Mouse (Mus musculus): ENCODE measurements around the gene Rora. TPM values are rescaled to one million over a fixed set of nuclear protein-coding genes. Genes with fewer than 3 reads are reported as not detected.

Rora gene
- total and polyA plus RNA-seq, 3 experiments, result 39.7 to 94.1 (median 45.9) TPM

GRCm38 (mm10) chr9:69306734-69307528, 653.3 kb downstream of the Rora start:
- peak; percentile 69 for DNase-seq

GRCm38 (mm10) chr9:69307974-69308373, 654.4 kb downstream of the Rora start:
- DNase-seq, result no peak

GRCm38 (mm10) chr9:69310524-69310923, 656.9 kb downstream of the Rora start:
- no peak for DNase-seq

- DNase-seq, result no peak
Observed at GRCm38 (mm10) chr9:69313297-69313696, 659.7 kb downstream of the Rora start.

GRCm38 (mm10) chr9:69314451-69315210, 661.0 kb downstream of the Rora start:
- DNase-seq, result no peak

- no peak for DNase-seq
Observed at GRCm38 (mm10) chr9:69317527-69318115, 664.0 kb downstream of the Rora start.

GRCm38 (mm10) chr9:69319434-69319833, 665.8 kb downstream of the Rora start:
- no peak for DNase-seq

- DNase-seq, result no peak
Observed at GRCm38 (mm10) chr9:69319913-69320634, 666.5 kb downstream of the Rora start.

GRCm38 (mm10) chr9:69320635-69321027, 667.0 kb downstream of the Rora start:
- no peak for DNase-seq

- no peak for DNase-seq
Observed at GRCm38 (mm10) chr9:69321956-69322355, 668.4 kb downstream of the Rora start.

GRCm38 (mm10) chr9:69323831-69324230, 670.2 kb downstream of the Rora start:
- no peak for DNase-seq

GRCm38 (mm10) chr9:69327077-69327476, 673.5 kb downstream of the Rora start:
- no peak for DNase-seq

GRCm38 (mm10) chr9:69327591-69327990, 674.0 kb downstream of the Rora start:
- DNase-seq, result no peak

GRCm38 (mm10) chr9:69331790-69332189, 678.2 kb downstream of the Rora start:
- DNase-seq, result peak; percentile 64

- peak; percentile 44 for DNase-seq
Observed at GRCm38 (mm10) chr9:69332802-69333568, 679.4 kb downstream of the Rora start.

- DNase-seq, result no peak
Observed at GRCm38 (mm10) chr9:69333654-69334053, 680.1 kb downstream of the Rora start.

- DNase-seq, result no peak
Observed at GRCm38 (mm10) chr9:69334106-69334505, 680.5 kb downstream of the Rora start.

- no peak for DNase-seq
Observed at GRCm38 (mm10) chr9:69336063-69336462, 682.5 kb downstream of the Rora start.

- DNase-seq, result peak; percentile 63
Observed at GRCm38 (mm10) chr9:69339199-69339598, 685.6 kb downstream of the Rora start.

- no peak for DNase-seq
Observed at GRCm38 (mm10) chr9:69339829-69340228, 686.2 kb downstream of the Rora start.

- DNase-seq, result no peak
Observed at GRCm38 (mm10) chr9:69340421-69340820, 686.8 kb downstream of the Rora start.
